Mouse (Mus musculus): ENCODE data around the gene Iqschfp.

DNA sequence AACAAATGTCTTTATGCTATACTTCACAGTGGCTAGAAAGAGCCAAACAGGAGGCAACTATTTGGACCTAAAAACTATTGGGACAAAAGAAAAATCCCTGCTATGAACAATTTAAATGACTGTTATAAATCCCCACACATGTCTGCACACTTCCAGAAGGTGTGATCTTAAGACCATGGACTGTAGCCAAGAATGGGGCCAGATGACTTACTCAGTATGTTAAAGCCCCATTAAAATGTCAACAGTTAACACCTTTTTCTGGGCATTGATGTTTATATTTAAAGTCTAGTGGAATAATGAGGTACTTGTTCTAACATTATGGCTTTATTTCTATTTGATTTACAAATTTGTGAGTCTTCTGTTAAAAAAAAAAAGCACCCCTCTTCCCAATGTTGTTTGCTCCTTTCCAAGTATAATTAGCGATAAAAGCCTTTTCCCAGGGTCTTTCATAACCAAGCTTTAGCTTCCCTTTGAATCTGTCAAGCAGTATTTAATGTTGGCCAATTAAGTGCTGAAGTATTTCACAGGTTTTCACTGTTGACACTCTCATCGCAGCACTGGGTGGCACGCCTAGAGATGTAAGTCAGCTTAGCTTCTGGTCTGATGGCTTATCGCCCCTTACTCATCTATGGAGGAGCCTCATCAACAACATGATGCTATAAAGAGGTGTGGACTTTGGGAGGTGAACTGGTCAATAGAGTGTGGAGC is 204.8 kb downstream of the Iqschfp start:
- TF ChIP-seq CTCF (IDR thresholded peaks at IDR 0.05; ENCODE audit: borderline replicate concordance, insufficient read depth, low read depth, low read length): no peak
- no peak for TF ChIP-seq POLR2A (IDR thresholded peaks at IDR 0.05; ENCODE audit: borderline replicate concordance, insufficient read depth, low read length)
